Mouse (Mus musculus): ENCODE results near the gene Gm48552. TPM values are rescaled to one million over a fixed set of nuclear protein-coding genes. Genes with fewer than 3 reads are reported as not detected.

Gene Gm48552
- polyA plus RNA-seq, 1 experiment = not detected

DNA sequence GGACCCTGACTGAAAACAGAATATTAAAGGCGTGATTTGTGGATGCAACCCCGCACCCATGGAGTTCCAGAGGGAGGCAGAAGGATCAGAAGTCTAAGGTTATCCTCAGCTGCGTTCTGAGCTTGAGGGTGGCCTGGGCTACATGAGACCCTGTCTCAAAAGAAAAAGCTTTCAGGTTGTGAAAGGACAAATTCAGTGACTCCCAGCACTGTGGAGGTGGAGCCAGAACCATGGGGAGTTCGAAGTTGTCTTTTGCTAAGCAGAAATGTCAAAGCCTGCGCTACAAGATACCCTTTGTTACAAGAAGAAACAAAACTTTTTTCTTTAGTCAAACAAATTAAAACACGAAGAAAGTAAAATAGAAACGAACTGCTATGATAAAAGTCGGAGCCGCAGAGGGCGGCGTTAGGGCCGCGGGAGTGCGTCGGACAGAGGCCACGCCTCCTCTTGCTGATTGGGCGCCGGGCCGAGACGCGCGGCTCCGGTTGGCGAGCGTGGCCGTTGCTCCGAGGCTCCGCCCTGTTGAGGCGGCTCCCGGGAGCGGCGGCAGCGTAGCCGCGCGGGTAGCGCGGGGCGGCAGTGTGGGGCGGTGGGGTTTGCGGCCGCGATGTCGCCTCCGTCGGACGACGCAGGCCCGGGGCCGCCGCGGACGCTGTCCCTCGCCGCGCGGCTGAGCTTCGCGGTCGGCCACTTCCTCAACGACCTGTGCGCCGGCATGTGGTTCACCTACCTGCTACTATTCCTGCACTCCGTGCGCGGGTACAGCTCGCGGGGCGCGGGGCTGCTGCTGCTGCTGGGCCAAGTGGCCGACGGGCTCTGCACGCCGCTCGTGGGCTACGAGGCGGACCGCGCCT, 31.6 kb upstream of the Gm48552 start, which contains the start of gene Mfsd12:
TSS of gene Mfsd12 (plus strand) at position 501 of the 854 bp plus-strand sequence.
- Histone ChIP-seq H3K27ac (ENCODE audit: control insufficient read depth, insufficient read depth, low read depth, low read length, poor library complexity) (peak within 1 kb of the TSS; percentile 86), H3K4me1 (ENCODE audit: control insufficient read depth, insufficient read depth, low read length) (peaks cover 8% of the 10 kb centered on the region), H3K4me3 (replicated peaks; ENCODE audit: control insufficient read depth, low read depth, low read length) (peak within 1 kb of the TSS; percentile 86)
- TF ChIP-seq CTCF (IDR thresholded peaks at IDR 0.05; ENCODE audit: control insufficient read depth, insufficient read depth, low read length) (0 out of 2 replicates have a peak, but pooled peaks have one; percentile 9), POLR2A (IDR thresholded peaks at IDR 0.05; ENCODE audit: borderline replicate concordance, control insufficient read depth, low read depth, low read length) (peak; percentile 91; the same call in 1 of the 2 replicates)
- WGBS = 1% methylated on average over 79 of the region's 79 CpGs

DNA sequence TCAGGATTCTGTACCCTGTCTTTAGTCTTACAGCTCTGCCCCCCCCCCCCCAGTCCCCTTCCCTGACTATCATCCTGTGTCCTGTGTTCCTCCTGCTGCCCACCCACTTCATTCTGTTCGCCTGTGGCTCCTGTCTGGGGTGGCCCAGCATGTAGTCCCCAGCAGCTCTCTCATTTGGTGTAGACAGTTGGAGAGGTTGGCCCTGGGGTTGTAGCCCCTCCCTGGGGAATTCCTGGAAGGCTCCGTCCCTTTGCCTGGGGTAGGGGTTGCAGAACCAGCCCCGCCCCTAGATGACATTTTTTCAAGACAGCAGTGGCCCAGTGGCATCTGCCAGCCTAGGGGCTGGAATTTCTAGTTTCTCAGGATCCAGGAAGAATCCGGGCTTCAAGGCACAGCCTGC, 30.6 kb upstream of the Gm48552 start:
- WGBS = 12% methylated on average over 4 of the region's 4 CpGs
- TF ChIP-seq CTCF (IDR thresholded peaks at IDR 0.05; ENCODE audit: control insufficient read depth, insufficient read depth, low read length) (no peak), POLR2A (IDR thresholded peaks at IDR 0.05; ENCODE audit: borderline replicate concordance, control insufficient read depth, low read depth, low read length) (no peak)
- H3K4me1 ChIP-seq (ENCODE audit: control insufficient read depth, insufficient read depth, low read length) = peaks cover 12% of the 10 kb centered on the region
- H3K27ac ChIP-seq (ENCODE audit: control insufficient read depth, insufficient read depth, low read depth, low read length, poor library complexity) = peak overlapping the region; percentile 86; the same call in 1 of the 2 replicates
- H3K4me3 ChIP-seq (replicated peaks; ENCODE audit: control insufficient read depth, low read depth, low read length) = peak overlapping the region; percentile 86

GRCm38 (mm10) chr10:81358841-81359240, 30.0 kb upstream of the Gm48552 start:
- H3K27ac ChIP-seq (ENCODE audit: control insufficient read depth, insufficient read depth, low read depth, low read length, poor library complexity) = peak overlapping the region; percentile 51
- peaks cover 12% of the 10 kb centered on the region for H3K4me1 ChIP-seq (ENCODE audit: control insufficient read depth, insufficient read depth, low read length)
- peak overlapping the region; percentile 86 for H3K4me3 ChIP-seq (replicated peaks; ENCODE audit: control insufficient read depth, low read depth, low read length)
- TF ChIP-seq CTCF (IDR thresholded peaks at IDR 0.05; ENCODE audit: control insufficient read depth, insufficient read depth, low read length) (no peak), POLR2A (IDR thresholded peaks at IDR 0.05; ENCODE audit: borderline replicate concordance, control insufficient read depth, low read depth, low read length) (no peak)
- WGBS = 6% methylated on average over 1 of the region's 1 CpGs

DNA sequence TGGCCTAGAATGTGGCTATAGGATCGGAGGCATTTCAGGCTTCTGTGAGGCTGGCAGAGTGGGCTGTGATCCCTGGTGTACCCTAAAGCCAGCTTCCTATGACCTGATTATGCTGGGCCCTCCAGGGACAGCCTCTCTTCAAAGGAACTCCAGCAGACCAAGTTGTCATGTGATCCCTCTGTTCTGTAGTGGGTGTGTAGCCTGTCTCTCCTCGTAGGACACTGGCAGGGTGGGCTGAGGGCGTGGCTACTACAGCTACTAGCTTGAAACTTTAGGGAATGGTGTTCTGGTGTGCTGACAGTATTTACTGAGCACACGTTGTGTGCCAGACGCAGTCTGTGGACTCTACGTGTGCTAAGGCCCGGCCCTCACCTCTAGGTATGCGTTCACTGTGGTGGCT, 28.1 kb upstream of the Gm48552 start:
- Histone ChIP-seq H3K4me1 (ENCODE audit: control insufficient read depth, insufficient read depth, low read length) (peaks cover 12% of the 10 kb centered on the region), H3K4me3 (replicated peaks; ENCODE audit: control insufficient read depth, low read depth, low read length) (no peak overlapping the region)
- WGBS = 83% methylated on average over 8 of the region's 8 CpGs

DNA sequence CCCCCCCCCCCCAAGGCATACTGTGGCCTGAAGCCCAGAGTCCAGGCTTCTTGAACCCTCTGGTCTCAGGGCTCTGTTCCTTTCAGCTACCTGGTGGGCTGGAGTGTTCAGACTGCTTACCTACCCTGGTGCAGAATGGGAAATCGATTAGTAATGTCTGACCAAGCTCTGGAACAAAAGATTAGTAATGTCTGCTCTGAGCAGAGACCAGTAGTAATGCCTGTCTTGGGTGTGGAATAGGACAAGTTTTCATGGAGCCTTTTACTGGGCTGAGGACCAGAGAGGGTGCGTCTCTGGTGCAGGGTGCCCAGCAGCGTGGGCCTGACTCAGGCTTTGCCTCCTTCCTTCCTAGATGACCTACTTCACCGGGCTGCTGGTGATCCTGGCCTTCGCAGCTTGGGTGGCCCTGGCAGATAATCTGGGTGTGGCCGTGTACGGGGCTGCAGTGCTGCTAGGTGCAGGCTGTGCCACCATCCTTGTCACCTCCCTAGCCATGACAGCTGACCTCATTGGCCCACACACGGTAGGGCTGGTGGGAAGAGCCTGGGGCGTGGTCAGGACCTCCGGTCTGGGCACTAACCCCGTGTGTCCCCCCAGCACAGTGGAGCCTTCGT, 26.4 kb upstream of the Gm48552 start:
- peaks cover 8% of the 10 kb centered on the region for H3K4me1 ChIP-seq (ENCODE audit: control insufficient read depth, insufficient read depth, low read length)
- no peak overlapping the region for H3K4me3 ChIP-seq (replicated peaks; ENCODE audit: control insufficient read depth, low read depth, low read length)
- WGBS = 64% methylated on average over 12 of the region's 12 CpGs
- H3K27ac ChIP-seq (ENCODE audit: control insufficient read depth, insufficient read depth, low read depth, low read length, poor library complexity) = peak overlapping the region; percentile 67
- TF ChIP-seq POLR2A (IDR thresholded peaks at IDR 0.05; ENCODE audit: borderline replicate concordance, control insufficient read depth, low read depth, low read length) (peak; percentile 66; the same call in 1 of the 2 replicates), CTCF (IDR thresholded peaks at IDR 0.05; ENCODE audit: control insufficient read depth, insufficient read depth, low read length) (no peak)

More for the DNA sequence above, 28.1 kb upstream of the Gm48552 start:
- H3K27ac ChIP-seq (ENCODE audit: control insufficient read depth, insufficient read depth, low read depth, low read length, poor library complexity) = peak overlapping the region; percentile 6; the same call in 1 of the 2 replicates
- TF ChIP-seq POLR2A (IDR thresholded peaks at IDR 0.05; ENCODE audit: borderline replicate concordance, control insufficient read depth, low read depth, low read length) (no peak), CTCF (IDR thresholded peaks at IDR 0.05; ENCODE audit: control insufficient read depth, insufficient read depth, low read length) (no peak)

DNA sequence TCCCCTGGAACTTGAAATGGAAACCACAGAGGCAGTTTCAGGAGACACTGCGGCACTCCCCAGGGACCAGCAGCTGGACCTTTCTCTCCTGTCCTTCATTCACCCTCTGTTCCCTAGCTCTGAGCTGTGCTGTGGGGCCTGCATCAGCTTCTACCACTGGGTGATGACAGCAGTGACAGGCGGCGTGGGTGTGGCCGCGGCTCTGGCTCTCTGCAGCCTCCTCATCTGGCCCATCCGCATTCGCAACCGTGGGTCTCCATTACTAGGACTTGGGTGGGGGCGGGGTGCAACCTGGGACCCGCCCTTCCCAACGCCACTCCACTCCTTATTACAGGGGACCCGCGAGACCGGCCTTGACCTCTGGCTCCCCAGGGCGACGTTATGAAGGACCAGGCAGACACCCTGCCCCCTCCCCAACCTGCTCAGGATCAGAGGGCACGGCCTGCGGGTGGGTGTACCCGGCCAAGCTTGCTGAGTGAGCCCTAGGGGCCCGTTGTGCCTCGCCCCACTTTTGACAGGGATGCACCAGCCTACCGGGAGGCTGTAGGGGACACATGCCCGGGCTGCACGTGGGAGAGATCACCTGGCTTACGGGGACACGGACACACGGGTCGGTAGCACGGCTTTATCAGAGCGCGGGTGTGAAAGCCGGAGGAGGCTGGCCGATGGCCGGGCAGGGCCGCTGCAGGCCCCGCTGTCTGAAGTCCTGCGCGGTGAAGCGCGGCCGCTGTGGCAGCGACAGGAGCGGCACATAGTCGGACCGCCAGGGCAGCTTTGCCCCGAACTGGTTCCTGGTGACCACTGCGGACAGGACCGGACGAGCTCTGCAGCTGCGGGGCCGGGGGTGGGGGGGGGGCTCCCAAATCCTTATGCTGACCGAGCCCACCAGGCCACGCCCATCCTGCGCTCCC, 25.1 kb upstream of the Gm48552 start:
- WGBS = 91% methylated on average over 54 of the region's 54 CpGs
- no peak for TF ChIP-seq POLR2A (IDR thresholded peaks at IDR 0.05; ENCODE audit: borderline replicate concordance, control insufficient read depth, low read depth, low read length)
- no peak for TF ChIP-seq CTCF (IDR thresholded peaks at IDR 0.05; ENCODE audit: control insufficient read depth, insufficient read depth, low read length)
- peak overlapping the region; percentile 67; the same call in 1 of the 2 replicates for H3K27ac ChIP-seq (ENCODE audit: control insufficient read depth, insufficient read depth, low read depth, low read length, poor library complexity)
- H3K4me1 ChIP-seq (ENCODE audit: control insufficient read depth, insufficient read depth, low read length) = peaks cover 7% of the 10 kb centered on the region
- H3K4me3 ChIP-seq (replicated peaks; ENCODE audit: control insufficient read depth, low read depth, low read length) = no peak overlapping the region

- Histone ChIP-seq H3K4me1 (ENCODE audit: control insufficient read depth, insufficient read depth, low read length) (peaks cover 7% of the 10 kb centered on the region), H3K27ac (ENCODE audit: control insufficient read depth, insufficient read depth, low read depth, low read length, poor library complexity) (no peak overlapping the region), H3K4me3 (replicated peaks; ENCODE audit: control insufficient read depth, low read depth, low read length) (no peak overlapping the region)
- no peak for TF ChIP-seq CTCF (IDR thresholded peaks at IDR 0.05; ENCODE audit: control insufficient read depth, insufficient read depth, low read length)
- TF ChIP-seq POLR2A (IDR thresholded peaks at IDR 0.05; ENCODE audit: borderline replicate concordance, control insufficient read depth, low read depth, low read length) = 0 out of 2 replicates have a peak, but pooled peaks have one; percentile 39
- 89% methylated on average over 28 of the region's 28 CpGs for WGBS
Observed at GRCm38 (mm10) chr10:81364666-81365065, 24.1 kb upstream of the Gm48552 start.

Measured in bone marrow, adult 2 months (tissue).